Mouse (Mus musculus): ENCODE results near the gene Gzmm. TPM values are rescaled to one million over a fixed set of nuclear protein-coding genes. Genes with fewer than 3 reads are reported as not detected.

Gzmm gene
- 0.15 and 0.22 TPM in 2 replicates for polyA plus RNA-seq (2015; fragmentation: Nextera tagmentation; extraction: Ambion mirVana)

- peaks cover 48% of the 10 kb centered on the region for H3K36me3 ChIP-seq (ENCODE audit: control insufficient read depth, insufficient read depth)
These were observed at the start of gene Gzmm for GRCm38 (mm10) chr10:79688720-79689119. Gene Gzmm (plus strand): TSS chr10:79689020.

GRCm38 (mm10) chr10:79645711-79646110 lies 43.1 kb upstream of the Gzmm start, which contains the start of gene Odf3l2:
Gene Odf3l2 (minus strand): TSS chr10:79645738.
- ATAC-seq (ENCODE audit: low read depth) = no peak
- Histone ChIP-seq H3K27ac (ENCODE audit: low read length) (no peak within 1 kb of the TSS), H3K9ac (ENCODE audit: low read depth, low read length) (no peak within 1 kb of the TSS), H3K9me3 (replicated peaks; ENCODE audit: control insufficient read depth, low read length) (no peaks in the 10 kb centered on the region), H3K36me3 (ENCODE audit: control insufficient read depth, insufficient read depth) (no peaks in the 10 kb centered on the region), H3K4me1 (ENCODE audit: control insufficient read depth, low read depth, low read length) (no peaks in the 10 kb centered on the region), H3K4me3 (ENCODE audit: low read depth, low read length) (no peak within 1 kb of the TSS), H3K27me3 (ENCODE audit: control insufficient read depth, insufficient read depth, low read depth, low read length) (no peaks in the 10 kb centered on the region), H3K4me2 (ENCODE audit: low read depth, low read length) (no peak within 1 kb of the TSS)
- 57% methylated on average over 8 of the region's 8 CpGs for WGBS (ENCODE audit: insufficient replicate concordance)

More at GRCm38 (mm10) chr10:79688720-79689119, at the start of gene Gzmm:
- peaks cover 9% of the 10 kb centered on the region for H3K4me1 ChIP-seq (ENCODE audit: control insufficient read depth, low read depth, low read length)
- H3K9ac ChIP-seq (ENCODE audit: low read depth, low read length) = no peak within 1 kb of the TSS
- no peaks in the 10 kb centered on the region for H3K27me3 ChIP-seq (ENCODE audit: control insufficient read depth, insufficient read depth, low read depth, low read length)
- H3K9me3 ChIP-seq (replicated peaks; ENCODE audit: control insufficient read depth, low read length) = no peaks in the 10 kb centered on the region
- H3K4me2 ChIP-seq (ENCODE audit: low read depth, low read length) = no peak within 1 kb of the TSS
- H3K27ac ChIP-seq (ENCODE audit: low read length) = no peak within 1 kb of the TSS
- 75% methylated on average over 4 of the region's 4 CpGs for WGBS (ENCODE audit: insufficient replicate concordance)
- H3K4me3 ChIP-seq (ENCODE audit: low read depth, low read length) = no peak within 1 kb of the TSS
- ATAC-seq (ENCODE audit: low read depth) = no peak

- H3K4me3 ChIP-seq (ENCODE audit: low read depth, low read length) = no peak overlapping the region
- no peaks in the 10 kb centered on the region for H3K9me3 ChIP-seq (replicated peaks; ENCODE audit: control insufficient read depth, low read length)
- no peak overlapping the region for H3K27ac ChIP-seq (ENCODE audit: low read length)
- WGBS (ENCODE audit: insufficient replicate concordance) = 18% methylated on average over 7 of the region's 7 CpGs
- H3K4me2 ChIP-seq (ENCODE audit: low read depth, low read length) = no peak overlapping the region
- no peak overlapping the region for H3K9ac ChIP-seq (ENCODE audit: low read depth, low read length)
- H3K27me3 ChIP-seq (ENCODE audit: control insufficient read depth, insufficient read depth, low read depth, low read length) = 0 out of 2 replicates have a peak, but pooled peaks cover 2% of the 10 kb centered on the region
- no peaks in the 10 kb centered on the region for H3K4me1 ChIP-seq (ENCODE audit: control insufficient read depth, low read depth, low read length)
- no peak for ATAC-seq (ENCODE audit: low read depth)
- H3K36me3 ChIP-seq (ENCODE audit: control insufficient read depth, insufficient read depth) = no peaks in the 10 kb centered on the region
These were observed 39.6 kb upstream of the Gzmm start for GRCm38 (mm10) chr10:79649070-79649751.

GRCm38 (mm10) chr10:79652789-79653188 lies 36.0 kb upstream of the Gzmm start:
- no peak overlapping the region for H3K9ac ChIP-seq (ENCODE audit: low read depth, low read length)
- H3K27me3 ChIP-seq (ENCODE audit: control insufficient read depth, insufficient read depth, low read depth, low read length) = 0 out of 2 replicates have a peak, but pooled peaks cover 4% of the 10 kb centered on the region
- no peak overlapping the region for H3K27ac ChIP-seq (ENCODE audit: low read length)
- no peaks in the 10 kb centered on the region for H3K9me3 ChIP-seq (replicated peaks; ENCODE audit: control insufficient read depth, low read length)
- H3K36me3 ChIP-seq (ENCODE audit: control insufficient read depth, insufficient read depth) = no peaks in the 10 kb centered on the region
- no peaks in the 10 kb centered on the region for H3K4me1 ChIP-seq (ENCODE audit: control insufficient read depth, low read depth, low read length)
- WGBS (ENCODE audit: insufficient replicate concordance) = 69% methylated on average over 7 of the region's 7 CpGs
- no peak overlapping the region for H3K4me3 ChIP-seq (ENCODE audit: low read depth, low read length)
- no peak overlapping the region for H3K4me2 ChIP-seq (ENCODE audit: low read depth, low read length)
- ATAC-seq (ENCODE audit: low read depth) = no peak

- Histone ChIP-seq H3K4me2 (ENCODE audit: low read depth, low read length) (no peak overlapping the region), H3K4me1 (ENCODE audit: control insufficient read depth, low read depth, low read length) (no peaks in the 10 kb centered on the region), H3K27ac (ENCODE audit: low read length) (no peak overlapping the region), H3K9me3 (replicated peaks; ENCODE audit: control insufficient read depth, low read length) (no peaks in the 10 kb centered on the region), H3K9ac (ENCODE audit: low read depth, low read length) (no peak overlapping the region), H3K36me3 (ENCODE audit: control insufficient read depth, insufficient read depth) (no peaks in the 10 kb centered on the region), H3K27me3 (ENCODE audit: control insufficient read depth, insufficient read depth, low read depth, low read length) (0 out of 2 replicates have a peak, but pooled peaks cover 4% of the 10 kb centered on the region), H3K4me3 (ENCODE audit: low read depth, low read length) (no peak overlapping the region)
- WGBS (ENCODE audit: insufficient replicate concordance) = 38% methylated on average over 1 of the region's 1 CpGs
- ATAC-seq (ENCODE audit: low read depth) = no peak
These were observed 33.8 kb upstream of the Gzmm start for GRCm38 (mm10) chr10:79654946-79655395.

GRCm38 (mm10) chr10:79658829-79659228 lies 30.0 kb upstream of the Gzmm start:
- WGBS (ENCODE audit: insufficient replicate concordance) = 16% methylated on average over 4 of the region's 4 CpGs
- H3K4me2 ChIP-seq (ENCODE audit: low read depth, low read length) = no peak overlapping the region
- H3K27me3 ChIP-seq (ENCODE audit: control insufficient read depth, insufficient read depth, low read depth, low read length) = 0 out of 2 replicates have a peak, but pooled peaks cover 2% of the 10 kb centered on the region
- no peaks in the 10 kb centered on the region for H3K36me3 ChIP-seq (ENCODE audit: control insufficient read depth, insufficient read depth)
- H3K27ac ChIP-seq (ENCODE audit: low read length) = no peak overlapping the region
- 0 out of 2 replicates have a peak, but pooled peaks have one; percentile 24 for ATAC-seq (ENCODE audit: low read depth)
- H3K4me3 ChIP-seq (ENCODE audit: low read depth, low read length) = no peak overlapping the region
- H3K9ac ChIP-seq (ENCODE audit: low read depth, low read length) = no peak overlapping the region
- H3K4me1 ChIP-seq (ENCODE audit: control insufficient read depth, low read depth, low read length) = no peaks in the 10 kb centered on the region
- no peaks in the 10 kb centered on the region for H3K9me3 ChIP-seq (replicated peaks; ENCODE audit: control insufficient read depth, low read length)

GRCm38 (mm10) chr10:79660298-79660697 lies 28.5 kb upstream of the Gzmm start:
- no peak overlapping the region for H3K27ac ChIP-seq (ENCODE audit: low read length)
- H3K4me1 ChIP-seq (ENCODE audit: control insufficient read depth, low read depth, low read length) = no peaks in the 10 kb centered on the region; the same call in 1 of the 2 replicates
- ATAC-seq (ENCODE audit: low read depth) = no peak
- H3K4me2 ChIP-seq (ENCODE audit: low read depth, low read length) = no peak overlapping the region
- no peaks in the 10 kb centered on the region for H3K9me3 ChIP-seq (replicated peaks; ENCODE audit: control insufficient read depth, low read length)
- WGBS (ENCODE audit: insufficient replicate concordance) = 75% methylated on average over 2 of the region's 2 CpGs
- no peak overlapping the region for H3K4me3 ChIP-seq (ENCODE audit: low read depth, low read length)
- no peaks in the 10 kb centered on the region for H3K36me3 ChIP-seq (ENCODE audit: control insufficient read depth, insufficient read depth)
- H3K9ac ChIP-seq (ENCODE audit: low read depth, low read length) = no peak overlapping the region
- H3K27me3 ChIP-seq (ENCODE audit: control insufficient read depth, insufficient read depth, low read depth, low read length) = 0 out of 2 replicates have a peak, but pooled peaks cover 2% of the 10 kb centered on the region

GRCm38 (mm10) chr10:79661861-79662260 lies 27.0 kb upstream of the Gzmm start:
- 33% methylated on average over 3 of the region's 3 CpGs for WGBS (ENCODE audit: insufficient replicate concordance)
- ATAC-seq (ENCODE audit: low read depth) = no peak

GRCm38 (mm10) chr10:79664131-79664665 lies 24.6 kb upstream of the Gzmm start, which contains the start of gene Madcam1:
Gene Madcam1 (plus strand): TSS chr10:79664559.
- Histone ChIP-seq H3K27me3 (ENCODE audit: control insufficient read depth, insufficient read depth, low read depth, low read length) (no peaks in the 10 kb centered on the region), H3K36me3 (ENCODE audit: control insufficient read depth, insufficient read depth) (no peaks in the 10 kb centered on the region), H3K27ac (ENCODE audit: low read length) (no peak within 1 kb of the TSS), H3K4me1 (ENCODE audit: control insufficient read depth, low read depth, low read length) (peaks cover 2% of the 10 kb centered on the region; the same call in 1 of the 2 replicates), H3K9ac (ENCODE audit: low read depth, low read length) (no peak within 1 kb of the TSS), H3K4me3 (ENCODE audit: low read depth, low read length) (no peak within 1 kb of the TSS), H3K9me3 (replicated peaks; ENCODE audit: control insufficient read depth, low read length) (no peaks in the 10 kb centered on the region), H3K4me2 (ENCODE audit: low read depth, low read length) (no peak within 1 kb of the TSS)
- ATAC-seq (ENCODE audit: low read depth) = no peak
- 17% methylated on average over 13 of the region's 13 CpGs for WGBS (ENCODE audit: insufficient replicate concordance)

More at GRCm38 (mm10) chr10:79661861-79662260, 27.0 kb upstream of the Gzmm start:
- Histone ChIP-seq H3K27me3 (ENCODE audit: control insufficient read depth, insufficient read depth, low read depth, low read length) (no peaks in the 10 kb centered on the region), H3K9me3 (replicated peaks; ENCODE audit: control insufficient read depth, low read length) (no peaks in the 10 kb centered on the region), H3K4me2 (ENCODE audit: low read depth, low read length) (no peak overlapping the region), H3K27ac (ENCODE audit: low read length) (no peak overlapping the region), H3K4me1 (ENCODE audit: control insufficient read depth, low read depth, low read length) (no peaks in the 10 kb centered on the region; the same call in 1 of the 2 replicates), H3K4me3 (ENCODE audit: low read depth, low read length) (no peak overlapping the region), H3K9ac (ENCODE audit: low read depth, low read length) (no peak overlapping the region), H3K36me3 (ENCODE audit: control insufficient read depth, insufficient read depth) (no peaks in the 10 kb centered on the region)
